Mouse (Mus musculus): ENCODE measurements around the gene Izumo2.

Gene Izumo2

GRCm38 (mm10) chr7:44760366-44760765, 51.8 kb downstream of the Izumo2 start:
- no peak for DNase-seq (ENCODE audit: low read depth, low spot score)

GRCm38 (mm10) chr7:44768129-44768528, 59.6 kb downstream of the Izumo2 start:
- DNase-seq (ENCODE audit: low read depth, low spot score), result peak; percentile 58
